Mouse (Mus musculus) right cerebral cortex, postnatal 4 days (tissue): Measurements from ENCODE around the gene Plac8.

Source experiments
- DNase-seq: peaks from one replicate; pipeline ENCODE4 v3.0.0-alpha.2; 2022

Gene Plac8

GRCm38 (mm10) chr5:100572069-100572468 lies at the start of gene Plac8:
Plac8 (minus strand) TSS chr5:100572245.
- no peak for DNase-seq

- no peak for DNase-seq
Observed at GRCm38 (mm10) chr5:100620952-100621351, 48.9 kb upstream of the Plac8 start.

GRCm38 (mm10) chr5:100619586-100620275 lies 47.7 kb upstream of the Plac8 start:
- no peak for DNase-seq

- no peak for DNase-seq
Observed at GRCm38 (mm10) chr5:100613896-100614768, 42.1 kb upstream of the Plac8 start.

GRCm38 (mm10) chr5:100607868-100608267 lies 35.8 kb upstream of the Plac8 start:
- no peak for DNase-seq

GRCm38 (mm10) chr5:100607090-100607762 lies 35.2 kb upstream of the Plac8 start:
- DNase-seq, result no peak

GRCm38 (mm10) chr5:100605828-100606229 lies 33.8 kb upstream of the Plac8 start:
- DNase-seq, result no peak

- no peak for DNase-seq
Observed at GRCm38 (mm10) chr5:100604061-100604460, 32.0 kb upstream of the Plac8 start.

GRCm38 (mm10) chr5:100601864-100602263 lies 29.8 kb upstream of the Plac8 start:
- no peak for DNase-seq

- no peak for DNase-seq
Observed at GRCm38 (mm10) chr5:100598961-100599463, 27.0 kb upstream of the Plac8 start.

- DNase-seq, result no peak
Observed at GRCm38 (mm10) chr5:100597886-100598485, 25.9 kb upstream of the Plac8 start.

GRCm38 (mm10) chr5:100595999-100596398 lies 24.0 kb upstream of the Plac8 start:
- DNase-seq, result no peak

GRCm38 (mm10) chr5:100594803-100595467 lies 22.9 kb upstream of the Plac8 start:
- DNase-seq, result no peak

- no peak for DNase-seq
Observed at GRCm38 (mm10) chr5:100590505-100590904, 18.5 kb upstream of the Plac8 start.

GRCm38 (mm10) chr5:100587626-100588025 lies 15.6 kb upstream of the Plac8 start:
- no peak for DNase-seq

GRCm38 (mm10) chr5:100587136-100587535 lies 15.1 kb upstream of the Plac8 start:
- no peak for DNase-seq

GRCm38 (mm10) chr5:100585657-100586056 lies 13.6 kb upstream of the Plac8 start:
- DNase-seq, result no peak

GRCm38 (mm10) chr5:100585206-100585644 lies 13.2 kb upstream of the Plac8 start:
- no peak for DNase-seq

GRCm38 (mm10) chr5:100583066-100583465 lies 11.0 kb upstream of the Plac8 start:
- DNase-seq, result no peak

- DNase-seq, result no peak
Observed at GRCm38 (mm10) chr5:100582435-100582826, 10.4 kb upstream of the Plac8 start.

- no peak for DNase-seq
Observed at GRCm38 (mm10) chr5:100581622-100582434, 9.8 kb upstream of the Plac8 start.
